In genomic region chr5:111644788-111645187, GRCm38 (mm10) we compare ENCODE assay signal across 13 mouse cellular contexts.
"Had no signal": no experiment of that assay in that cellular context is flagged by ENCODE, and none has a peak within 500 bp of the region (broad histone marks: within the 10 kb centered on the region; RNA-seq: fewer than 3 reads in every experiment).

No protein-coding gene starts in this region.

- H3K4me2 ChIP-seq: kidney, embryonic 15.5 days; liver, embryonic 11.5 days; liver, embryonic 15.5 days; midbrain, embryonic 12.5 days had no signal

- ATAC-seq: midbrain, embryonic 16.5 days had no signal

- H3K4me3 ChIP-seq: kidney, embryonic 15.5 days; limb, embryonic 10.5 days; liver, embryonic 15.5 days; megakaryocyte, embryonic 14.5 days; midbrain, embryonic 12.5 days had no signal

- DNase-seq: kidney, adult 2 months; kidney, postnatal 14 days; lung, adult 2 months; right cerebral cortex, postnatal 14 days; thymus, postnatal 36 days had no signal

- H3K9ac ChIP-seq: kidney, embryonic 15.5 days; liver, embryonic 15.5 days; midbrain, embryonic 12.5 days had no signal

- H3K9me3 ChIP-seq: kidney, embryonic 15.5 days; limb, embryonic 10.5 days; liver, embryonic 15.5 days; midbrain, embryonic 12.5 days had no signal

- H3K27ac ChIP-seq: kidney, embryonic 15.5 days; liver, embryonic 15.5 days; macrophage; midbrain, embryonic 12.5 days had no signal

- H3K4me1 ChIP-seq: liver, embryonic 15.5 days; megakaryocyte, embryonic 14.5 days had no signal

- H3K36me3 ChIP-seq: kidney, embryonic 15.5 days; limb, embryonic 10.5 days; liver, embryonic 15.5 days; midbrain, embryonic 12.5 days had no signal
